Mouse (Mus musculus) testis, adult 2 months (tissue): ENCODE results near the gene Casp2.

Source experiments
- CTCF ChIP-seq: fragments of 200-500 bp; IDR thresholded peaks from 2 replicates; pipeline ENCODE4 v1.5.1; 2012; ENCODE audit warnings: low read depth, mild to moderate bottlenecking, inconsistent platforms, low read length, moderate library complexity; ENCODE audit not compliant: control insufficient read depth, insufficient read depth, insufficient replicate concordance
- POLR2A ChIP-seq: fragments of 200-500 bp; IDR thresholded peaks from 2 replicates; pipeline ENCODE4 v1.6.1; 2012; ENCODE audit warnings: low read depth, mild to moderate bottlenecking, inconsistent platforms, low read length, moderate library complexity; ENCODE audit not compliant: control insufficient read depth

DNA sequence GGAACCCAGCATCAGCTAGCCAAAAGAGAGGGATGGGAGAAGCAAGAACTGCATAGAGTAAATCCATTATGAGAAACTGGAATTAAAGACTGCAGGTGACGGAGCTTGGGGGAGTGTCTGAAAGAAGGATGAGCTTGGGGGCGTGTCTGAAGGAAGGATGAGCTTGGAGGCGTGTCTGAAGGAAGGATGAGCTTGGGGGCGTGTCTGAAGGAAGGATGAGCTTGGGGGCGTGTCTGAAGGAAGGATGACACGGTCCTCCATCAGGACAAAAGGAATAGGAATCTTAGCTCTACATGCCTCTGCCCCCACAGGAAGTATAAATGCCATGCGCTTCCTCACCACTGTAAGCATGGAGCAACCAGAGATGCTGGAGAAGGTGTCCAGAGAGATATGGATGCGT, 17.6 kb upstream of the Casp2 start:
- no peak for TF ChIP-seq CTCF
- no peak for TF ChIP-seq POLR2A
